In the genomic region with DNA sequence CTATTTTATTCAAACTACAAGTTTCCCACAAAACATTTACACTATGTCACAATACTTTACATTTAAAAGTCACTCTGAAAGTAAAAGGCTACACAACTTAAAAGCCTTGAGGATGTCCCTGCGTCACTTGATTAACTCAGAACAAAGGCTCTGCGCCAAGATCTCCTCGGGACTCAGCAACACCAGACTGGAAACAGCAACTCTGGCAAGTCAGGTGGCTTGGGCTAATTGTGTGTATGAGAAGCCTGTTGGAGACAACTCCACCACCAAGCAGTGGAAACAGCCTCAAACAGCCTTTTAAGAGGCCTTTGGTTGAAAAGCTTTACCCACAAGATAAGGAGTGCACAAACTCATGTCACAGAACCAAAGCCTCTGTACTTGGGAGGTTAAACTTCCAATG, we compare ENCODE assay signal across 14 mouse cellular contexts. TPM values are rescaled to one million over a fixed set of nuclear protein-coding genes. Genes with fewer than 3 reads are reported as not detected.
DNase-seq lines count a peak whose midpoint lies in the region; ATAC-seq and TF ChIP-seq lines count a peak whose summit lies in the region.
"Had no signal": no experiment of that assay in that cellular context is flagged by ENCODE, and none has a peak within 500 bp of the region (broad histone marks: within the 10 kb centered on the region; RNA-seq: fewer than 3 reads in every experiment).

No protein-coding gene starts in this region.

- peaks cover 6% of the 10 kb centered on the region for H3K79me2 ChIP-seq in heart, adult 2 months (replicated peaks; ENCODE audit: control insufficient read depth, insufficient read depth, low read length)

- peak in 1 of 2 experiments; percentile 62 for DNase-seq in heart, adult 2 months
- DNase-seq in heart, postnatal 25 days (ENCODE audit: low spot score), result no peak
- DNase-seq in midbrain, postnatal 0 days (ENCODE audit: low spot score), result peak; percentile 44
- peak; percentile 46 to 72 for DNase-seq in heart, postnatal 10 days
- no peak for DNase-seq in c-Kit-positive CD71-positive TER-119-positive erythroid progenitor cells, embryonic 14.5 days (ENCODE audit: low spot score)
- no peak for DNase-seq in ovary, adult 18-20 months (ENCODE audit: low spot score)
- DNase-seq: midbrain, embryonic 14.5 days; thymus, adult 2 months had no signal

- no peak for ATAC-seq in midbrain, postnatal 0 days (ENCODE audit: low FRiP score)
- no peak for ATAC-seq in midbrain, embryonic 16.5 days
- no peak for ATAC-seq in CD4-positive, CD25-positive, alpha-beta regulatory T cell, adult 4 months
- ATAC-seq: activated CD4-positive, CD25-positive, alpha-beta regulatory T cell, adult 4 months; liver, embryonic 12.5 days had no signal

- H3K4me2 ChIP-seq in midbrain, postnatal 0 days (ENCODE audit: low read depth, low read length, poor library complexity, severe bottlenecking), result no peak overlapping the region
- H3K4me2 ChIP-seq in midbrain, embryonic 16.5 days (ENCODE audit: low read length), result no peak overlapping the region
- H3K4me2 ChIP-seq: heart, embryonic 15.5 days; liver, embryonic 12.5 days; neural tube, embryonic 12.5 days had no signal

- H3K27me3 ChIP-seq in heart, adult 2 months (ENCODE audit: control insufficient read depth, insufficient read depth, low read length), result no peaks in the 10 kb centered on the region
- H3K27me3 ChIP-seq in midbrain, postnatal 0 days (ENCODE audit: insufficient read depth, low read length), result no peaks in the 10 kb centered on the region
- H3K27me3 ChIP-seq in midbrain, embryonic 16.5 days (ENCODE audit: control insufficient read depth, insufficient read depth, low read depth, low read length), result no peaks in the 10 kb centered on the region
- H3K27me3 ChIP-seq: heart, embryonic 15.5 days; liver, embryonic 12.5 days; neural tube, embryonic 12.5 days had no signal

- H3K27ac ChIP-seq in heart, adult 2 months, result peak overlapping the region; percentile 50
- no peak overlapping the region for H3K27ac ChIP-seq in midbrain, postnatal 0 days (ENCODE audit: low read depth, low read length)
- no peak overlapping the region for H3K27ac ChIP-seq in midbrain, embryonic 16.5 days (ENCODE audit: low read length)
- H3K27ac ChIP-seq: heart, embryonic 15.5 days; liver, embryonic 12.5 days; neural tube, embryonic 12.5 days had no signal

- H3K4me1 ChIP-seq in heart, adult 2 months (ENCODE audit: control insufficient read depth, insufficient read depth, low read length), result no peaks in the 10 kb centered on the region
- no peaks in the 10 kb centered on the region for H3K4me1 ChIP-seq in midbrain, postnatal 0 days (ENCODE audit: insufficient read depth, low read length)
- no peaks in the 10 kb centered on the region for H3K4me1 ChIP-seq in midbrain, embryonic 16.5 days (ENCODE audit: control insufficient read depth, insufficient read depth, low read length)
- H3K4me1 ChIP-seq: heart, embryonic 15.5 days; liver, embryonic 12.5 days; neural tube, embryonic 12.5 days had no signal

- no peak for TF ChIP-seq CTCF in heart, adult 2 months (IDR thresholded peaks at IDR 0.05)
- TF ChIP-seq CTCF in midbrain, postnatal 0 days (IDR thresholded peaks at IDR 0.05), result no peak

- no peak overlapping the region for H3K4me3 ChIP-seq in heart, adult 2 months
- H3K4me3 ChIP-seq in midbrain, postnatal 0 days (ENCODE audit: low read depth, low read length), result no peak overlapping the region
- no peak overlapping the region for H3K4me3 ChIP-seq in midbrain, embryonic 16.5 days (ENCODE audit: low read depth, low read length)
- H3K4me3 ChIP-seq: heart, embryonic 15.5 days; liver, embryonic 12.5 days; neural tube, embryonic 12.5 days had no signal

- 27% methylated on average over 3 of the region's 3 CpGs for WGBS in heart, adult 2 months
- 60% methylated on average over 3 of the region's 3 CpGs for WGBS in midbrain, postnatal 0 days
- WGBS in midbrain, embryonic 16.5 days, result 62% methylated on average over 3 of the region's 3 CpGs

- H3K9me3 ChIP-seq in midbrain, postnatal 0 days (ENCODE audit: low read length), result no peaks in the 10 kb centered on the region
- no peaks in the 10 kb centered on the region for H3K9me3 ChIP-seq in midbrain, embryonic 16.5 days (replicated peaks; ENCODE audit: control insufficient read depth, low read length, poor library complexity, severe bottlenecking)
- H3K9me3 ChIP-seq: heart, embryonic 15.5 days; liver, embryonic 12.5 days; neural tube, embryonic 12.5 days had no signal

- 0 out of 2 replicates have a peak, but pooled peaks have one; percentile 56 for TF ChIP-seq EP300 in heart, adult 2 months (IDR thresholded peaks at IDR 0.05; ENCODE audit: insufficient read depth, low read depth, low read length)

- H3K36me3 ChIP-seq in heart, adult 2 months (ENCODE audit: control insufficient read depth, insufficient read depth, low read length), result peaks cover 5% of the 10 kb centered on the region; the same call in 1 of the 2 replicates
- peaks cover 54% of the 10 kb centered on the region for H3K36me3 ChIP-seq in midbrain, postnatal 0 days (ENCODE audit: insufficient read depth, low read length)
- H3K36me3 ChIP-seq in midbrain, embryonic 16.5 days (ENCODE audit: control insufficient read depth, insufficient read depth, low read length), result peaks cover 32% of the 10 kb centered on the region

- H3K9ac ChIP-seq in heart, adult 2 months (ENCODE audit: low read depth, low read length), result no peak overlapping the region
- H3K9ac ChIP-seq in midbrain, postnatal 0 days (replicated peaks; ENCODE audit: low read length, poor library complexity, severe bottlenecking), result no peak overlapping the region
- no peak overlapping the region for H3K9ac ChIP-seq in midbrain, embryonic 16.5 days (ENCODE audit: low read depth, low read length)
- H3K9ac ChIP-seq: heart, embryonic 15.5 days; liver, embryonic 12.5 days; neural tube, embryonic 12.5 days had no signal

- intact Hi-C loops in heart, adult 2 months (cut with DNase I), result no loop called here
- intact Hi-C loops in heart, postnatal 25 days (cut with DNase I), result no loop called here
- intact Hi-C loops in heart, postnatal 10 days (cut with DNase I), result no loop called here

- no peak for TF ChIP-seq POLR2A in heart, adult 2 months (IDR thresholded peaks at IDR 0.05; ENCODE audit: insufficient read depth, low read depth, low read length)

RNA-seq across cellular contexts. Expression of a gene that starts 31.5 kb away (rescaled TPM):
- 10 to 100 TPM; 28.7 to 31.0 TPM for total RNA-seq in heart, adult 2 months (2021)
- 7.7 and 9.1 TPM in 2 replicates for polyA plus RNA-seq in heart, adult 2 months (2012; rRNA removed)
- total RNA-seq in heart, postnatal 25 days (2021), result 10 to 100 TPM; 29.3 to 31.9 TPM
- total RNA-seq in midbrain, postnatal 0 days (2014; rRNA removed), result 42.2 and 51.4 TPM in 2 replicates
- polyA plus RNA-seq in midbrain, postnatal 0 days (2015; fragmentation: Nextera tagmentation; extraction: Ambion mirVana), result 9.7 and 11.7 TPM in 2 replicates
- 15.5 and 20.7 TPM in 2 replicates for polyA plus RNA-seq in midbrain, embryonic 16.5 days (2015; fragmentation: Nextera tagmentation; extraction: Ambion mirVana)
- 10 to 100 TPM; 38.6 to 39.6 TPM for total RNA-seq in heart, postnatal 10 days (2021)
- 10 to 100 TPM; 19.2 to 19.6 TPM for polyA plus RNA-seq in CD4-positive, CD25-positive, alpha-beta regulatory T cell, adult 4 months (2017; shearing (Covaris generic))

RNA-seq across cellular contexts. Expression of a gene that starts 49.0 kb away (rescaled TPM):
- 1 to 10 TPM; 8.2 to 9.1 TPM for total RNA-seq in heart, adult 2 months (2021)
- polyA plus RNA-seq in heart, adult 2 months (2012; rRNA removed), result 3.3 and 6.0 TPM in 2 replicates
- 1 to 10 TPM; 8.1 to 8.8 TPM for total RNA-seq in heart, postnatal 25 days (2021)
- total RNA-seq in midbrain, postnatal 0 days (2014; rRNA removed), result 19.2 and 20.7 TPM in 2 replicates
- 4.3 and 4.5 TPM in 2 replicates for polyA plus RNA-seq in midbrain, postnatal 0 days (2015; fragmentation: Nextera tagmentation; extraction: Ambion mirVana)
- polyA plus RNA-seq in midbrain, embryonic 16.5 days (2015; fragmentation: Nextera tagmentation; extraction: Ambion mirVana), result 14.2 and 18.5 TPM in 2 replicates
- total RNA-seq in heart, postnatal 10 days (2021), result 10 to 100 TPM; 10.9 to 12.6 TPM
- polyA plus RNA-seq in CD4-positive, CD25-positive, alpha-beta regulatory T cell, adult 4 months (2017; shearing (Covaris generic)), result 1 to 10 TPM; 4.7 to 4.9 TPM

Comparison
In these comparisons a context has a peak if more than half of its experiments do, and no peak if none do; other contexts are left out.
1. DNase-seq: peak in midbrain, postnatal 0 days (single experiment) and heart, postnatal 10 days (2 of 2); none in heart, postnatal 25 days (single experiment), c-Kit-positive CD71-positive TER-119-positive erythroid progenitor cells, embryonic 14.5 days (single experiment) and ovary, adult 18-20 months (single experiment).